Comparison of ENCODE assay signal across 20 mouse cellular contexts in genomic region chr11:68344221-68344620, GRCm38 (mm10). TPM values are rescaled to one million over a fixed set of nuclear protein-coding genes. Genes with fewer than 3 reads are reported as not detected.
DNase-seq lines count a peak whose midpoint lies in the region; ATAC-seq and TF ChIP-seq lines count a peak whose summit lies in the region.
"Had no signal": no experiment of that assay in that cellular context is flagged by ENCODE, and none has a peak within 500 bp of the region (broad histone marks: within the 10 kb centered on the region; RNA-seq: fewer than 3 reads in every experiment).

No protein-coding gene starts in this region.

- H3K4me2 ChIP-seq in kidney, embryonic 16.5 days (replicated peaks; ENCODE audit: low read depth, low read length) = no peak overlapping the region
- no peak overlapping the region for H3K4me2 ChIP-seq in heart, embryonic 13.5 days
- H3K4me2 ChIP-seq in lung, postnatal 0 days (replicated peaks; ENCODE audit: low read depth, low read length) = no peak overlapping the region
- H3K4me2 ChIP-seq: embryonic facial prominence, embryonic 12.5 days; hindbrain, embryonic 14.5 days; liver, embryonic 15.5 days; neural tube, embryonic 12.5 days had no signal

- no peaks in the 10 kb centered on the region; the same call in 1 of the 2 replicates for H3K9me3 ChIP-seq in kidney, embryonic 16.5 days (ENCODE audit: low read length)
- H3K9me3 ChIP-seq in heart, embryonic 13.5 days = no peaks in the 10 kb centered on the region
- H3K9me3 ChIP-seq in lung, postnatal 0 days (ENCODE audit: low read length) = no peaks in the 10 kb centered on the region
- H3K9me3 ChIP-seq: embryonic facial prominence, embryonic 12.5 days; limb, embryonic 10.5 days; liver, embryonic 15.5 days; neural tube, embryonic 12.5 days had no signal

- no peak overlapping the region for H3K9ac ChIP-seq in kidney, embryonic 16.5 days (replicated peaks; ENCODE audit: low read length)
- 0 out of 2 replicates have a peak overlapping the region, but pooled peaks have one; percentile 14 for H3K9ac ChIP-seq in heart, embryonic 13.5 days
- no peak overlapping the region for H3K9ac ChIP-seq in lung, postnatal 0 days (replicated peaks; ENCODE audit: low read depth)
- H3K9ac ChIP-seq: embryonic facial prominence, embryonic 12.5 days; forebrain, postnatal 0 days; hindbrain, embryonic 14.5 days; liver, embryonic 15.5 days; neural tube, embryonic 12.5 days had no signal

- H3K36me3 ChIP-seq in kidney, adult 2 months (ENCODE audit: control insufficient read depth, insufficient read depth, low read length) = no peaks in the 10 kb centered on the region
- no peaks in the 10 kb centered on the region for H3K36me3 ChIP-seq in kidney, embryonic 16.5 days (ENCODE audit: insufficient read depth, low read length)
- H3K36me3 ChIP-seq in heart, embryonic 13.5 days = no peaks in the 10 kb centered on the region
- H3K36me3 ChIP-seq in lung, postnatal 0 days (ENCODE audit: insufficient read depth, low read length) = no peaks in the 10 kb centered on the region
- H3K36me3 ChIP-seq: embryonic facial prominence, embryonic 12.5 days; limb, embryonic 10.5 days; liver, embryonic 15.5 days; neural tube, embryonic 12.5 days had no signal

- peak; percentile 90 for TF ChIP-seq EP300 in lung, postnatal 0 days (IDR thresholded peaks at IDR 0.05)

- no peak for TF ChIP-seq CTCF in kidney, adult 2 months (conservative IDR thresholded peaks at IDR 0.05; ENCODE audit: insufficient read depth, insufficient read length, low read depth, low read length)
- no peak for TF ChIP-seq CTCF in lung, postnatal 0 days (IDR thresholded peaks at IDR 0.05)

- DNase-seq in gastrocnemius, postnatal 25 days = peak; percentile 8
- no peak for DNase-seq in gastrocnemius, postnatal 4 days (ENCODE audit: low spot score in 2 of 2)
- DNase-seq in kidney, adult 2 months = peak; percentile 68
- DNase-seq in lung, postnatal 0 days (ENCODE audit: low spot score) = peak; percentile 81
- no peak for DNase-seq in urinary bladder, postnatal 14 days (ENCODE audit: low spot score)
- DNase-seq in thymus, postnatal 36 days = no peak
- DNase-seq: cerebellum, adult 11 months; forebrain, postnatal 0 days; right cerebral cortex, postnatal 25 days; thymus, adult 18-20 months had no signal

- WGBS in kidney, adult 2 months = 46% methylated on average over 9 of the region's 9 CpGs
- 43% methylated on average over 9 of the region's 9 CpGs for WGBS in kidney, embryonic 16.5 days
- 41% methylated on average over 9 of the region's 9 CpGs for WGBS in heart, embryonic 13.5 days
- WGBS in lung, postnatal 0 days = 23% methylated on average over 9 of the region's 9 CpGs

- H3K27me3 ChIP-seq in kidney, adult 2 months (replicated peaks; ENCODE audit: control insufficient read depth, insufficient read depth, low read length) = no peaks in the 10 kb centered on the region
- H3K27me3 ChIP-seq in kidney, embryonic 16.5 days (ENCODE audit: insufficient read depth, low read length) = no peaks in the 10 kb centered on the region
- no peaks in the 10 kb centered on the region for H3K27me3 ChIP-seq in heart, embryonic 13.5 days (replicated peaks)
- H3K27me3 ChIP-seq in lung, postnatal 0 days (replicated peaks; ENCODE audit: insufficient read depth, low read length) = no peaks in the 10 kb centered on the region
- H3K27me3 ChIP-seq: embryonic facial prominence, embryonic 12.5 days; liver, embryonic 15.5 days; neural tube, embryonic 12.5 days; Patski had no signal

- no peak for TF ChIP-seq POLR2A in kidney, adult 2 months (IDR thresholded peaks at IDR 0.05; ENCODE audit: low read depth, low read length)

- no peak for ATAC-seq in kidney, embryonic 16.5 days (ENCODE audit: low FRiP score, low TSS enrichment)
- ATAC-seq in heart, embryonic 13.5 days (ENCODE audit: extremely low read depth, insufficient number of reproducible peaks, low FRiP score, low TSS enrichment) = no peak
- peak; percentile 61 for ATAC-seq in lung, postnatal 0 days
- ATAC-seq: forebrain, postnatal 0 days; Patski had no signal

- H3K4me1 ChIP-seq in kidney, adult 2 months (ENCODE audit: control insufficient read depth, insufficient read depth, low read length) = peaks cover 27% of the 10 kb centered on the region
- H3K4me1 ChIP-seq in kidney, embryonic 16.5 days (ENCODE audit: insufficient read depth, low read length) = peaks cover 3% of the 10 kb centered on the region; the same call in 1 of the 2 replicates
- H3K4me1 ChIP-seq in heart, embryonic 13.5 days = peaks cover 30% of the 10 kb centered on the region
- peaks cover 14% of the 10 kb centered on the region; the same call in 1 of the 2 replicates for H3K4me1 ChIP-seq in lung, postnatal 0 days (ENCODE audit: insufficient read depth, low read depth, low read length)
- H3K4me1 ChIP-seq: liver, embryonic 15.5 days had no signal

- no peak overlapping the region for H3K4me3 ChIP-seq in kidney, adult 2 months (ENCODE audit: insufficient read depth, low read depth, low read length)
- H3K4me3 ChIP-seq in kidney, embryonic 16.5 days (ENCODE audit: low read length) = no peak overlapping the region
- no peak overlapping the region for H3K4me3 ChIP-seq in heart, embryonic 13.5 days
- no peak overlapping the region for H3K4me3 ChIP-seq in lung, postnatal 0 days (ENCODE audit: low read depth, low read length)
- H3K4me3 ChIP-seq: embryonic facial prominence, embryonic 12.5 days; limb, embryonic 10.5 days; liver, embryonic 15.5 days; neural tube, embryonic 12.5 days had no signal

- H3K27ac ChIP-seq in kidney, adult 2 months (ENCODE audit: insufficient read depth, low read depth, low read length) = peak overlapping the region; percentile 51; the same call in 1 of the 2 replicates
- H3K27ac ChIP-seq in kidney, embryonic 16.5 days (ENCODE audit: low read length) = no peak overlapping the region
- no peak overlapping the region for H3K27ac ChIP-seq in heart, embryonic 13.5 days (replicated peaks)
- H3K27ac ChIP-seq in lung, postnatal 0 days (ENCODE audit: low read length) = 0 out of 2 replicates have a peak overlapping the region, but pooled peaks have one; percentile 43
- H3K27ac ChIP-seq: embryonic facial prominence, embryonic 12.5 days; hindbrain, embryonic 14.5 days; limb, embryonic 10.5 days; liver, embryonic 15.5 days; neural tube, embryonic 12.5 days had no signal

RNA-seq across cellular contexts. Expression of gene Ntn1, which starts 56.4 kb away (rescaled TPM):
- 1 to 10 TPM; 4.6 to 5.1 TPM for total RNA-seq in gastrocnemius, postnatal 25 days (2021)
- total RNA-seq in gastrocnemius, postnatal 4 days (2021) = 10 to 100 TPM; 28.6 to 29.0 TPM
- polyA plus RNA-seq in kidney, adult 2 months (2012; rRNA removed) = 24.4 and 33.1 TPM in 2 replicates
- polyA plus RNA-seq in kidney, embryonic 16.5 days (2015; fragmentation: Nextera tagmentation; extraction: Ambion mirVana) = 13.6 and 15.4 TPM in 2 replicates
- 19.2 and 19.3 TPM in 2 replicates for polyA plus RNA-seq in heart, embryonic 13.5 days (2015; fragmentation: Nextera tagmentation; extraction: Ambion mirVana)
- 7.0 and 7.2 TPM in 2 replicates for polyA plus RNA-seq in lung, postnatal 0 days (2015; fragmentation: Nextera tagmentation; extraction: Ambion mirVana)
- total RNA-seq: common myeloid progenitor, adult 5-6 weeks; megakaryocyte-erythroid progenitor cell, adult 5-6 weeks had no signal

Comparison
In these comparisons a context has a peak if more than half of its experiments do, and no peak if none do; other contexts are left out.
1. DNase-seq: peak in gastrocnemius, postnatal 25 days (single experiment), kidney, adult 2 months (single experiment) and lung, postnatal 0 days (single experiment); none in gastrocnemius, postnatal 4 days (0 of 2), urinary bladder, postnatal 14 days (single experiment) and thymus, postnatal 36 days (0 of 2).
2. H3K27ac ChIP-seq: peak in kidney, adult 2 months (single experiment) and lung, postnatal 0 days (single experiment); none in kidney, embryonic 16.5 days (single experiment) and heart, embryonic 13.5 days (single experiment).